Mouse (Mus musculus) midbrain, embryonic 11.5 days (tissue): ENCODE data around the gene Phf21a. TPM values are rescaled to one million over a fixed set of nuclear protein-coding genes. Genes with fewer than 3 reads are reported as not detected.

Experiments used
- ATAC-seq: fragments of 200-750 bp; cut with Nextera tagmentation; 2 replicates; pipeline ENCODE4 v1.8.0; 2017; ENCODE audit warnings: moderate TSS enrichment, moderate library complexity; ENCODE audit not compliant: low FRiP score
- DNase-seq: peaks from one replicate; pipeline ENCODE4 v3.0.0; 2015; ENCODE audit warnings: low spot score; ENCODE audit errors: missing footprints
- H3K27ac ChIP-seq: fragments of 300-500 bp; sonication (generic); 2 replicates; pipeline ENCODE4 v1.5.1; 2014; ENCODE audit warnings: low read depth, low read length
- H3K27me3 ChIP-seq: fragments of 300-500 bp; sonication (generic); 2 replicates; pipeline ENCODE4 v1.6.1; 2014; ENCODE audit warnings: mild to moderate bottlenecking, low read length, moderate library complexity, mixed read lengths; ENCODE audit not compliant: control insufficient read depth, insufficient read depth
- H3K36me3 ChIP-seq: fragments of 300-500 bp; sonication (generic); 2 replicates; pipeline ENCODE4 v1.6.1; 2014; ENCODE audit warnings: mild to moderate bottlenecking, low read length, moderate library complexity, mixed read lengths; ENCODE audit not compliant: control insufficient read depth, insufficient read depth
- H3K4me1 ChIP-seq: fragments of 300-500 bp; sonication (generic); 2 replicates; pipeline ENCODE4 v1.6.1; 2014; ENCODE audit warnings: low read length; ENCODE audit not compliant: control insufficient read depth, insufficient read depth
- H3K4me2 ChIP-seq: fragments of 300-500 bp; sonication (generic); 2 replicates; pipeline ENCODE4 v1.6.1; 2014; ENCODE audit warnings: mild to moderate bottlenecking, moderate library complexity
- H3K4me3 ChIP-seq: fragments of 300-500 bp; sonication (generic); 2 replicates; pipeline ENCODE4 v1.5.1; 2014; ENCODE audit warnings: low read depth, low read length
- H3K9ac ChIP-seq: fragments of 300-500 bp; sonication (generic); 2 replicates; pipeline ENCODE4 v1.6.1; 2014; ENCODE audit warnings: low read length
- H3K9me3 ChIP-seq: fragments of 300-500 bp; sonication (generic); 2 replicates; pipeline ENCODE4 v1.6.1; 2016; ENCODE audit warnings: low read length; ENCODE audit not compliant: control insufficient read depth
- WGBS: fragments of 180-500 bp; shearing (Covaris S2); extraction: QIAGEN DNeasy Blood & Tissue Kit; methylation state at CpG from one replicate; pipeline ENCODE4 v1.1.7; 2014; 5-methylcytosine and 5-hydroxymethylcytosine counted together
- polyA plus RNA-seq: library from polyadenylated mRNA; unstranded; fragments of >200 nt; fragmentation: Nextera tagmentation; extraction: Ambion mirVana; gene quantifications from 2 replicates; pipeline ENCODE4 v1.2.1, GENCODE M21; 2014

The Phf21a gene
- polyA plus RNA-seq, 1 experiment from 2014 or later: 34.4 TPM

- no peak for ATAC-seq
- DNase-seq: no peak
- peak overlapping the region; percentile 96 for H3K4me2 ChIP-seq
- peak overlapping the region; percentile 70 for H3K9ac ChIP-seq
- H3K36me3 ChIP-seq: 0 out of 2 replicates have a peak, but pooled peaks cover 4% of the 10 kb centered on the region
- H3K9me3 ChIP-seq: no peaks in the 10 kb centered on the region
- H3K4me1 ChIP-seq: peaks cover 39% of the 10 kb centered on the region
- WGBS: 14% methylated on average over 10 of the region's 10 CpGs
- H3K27me3 ChIP-seq: 0 out of 2 replicates have a peak, but pooled peaks cover 3% of the 10 kb centered on the region
- peak overlapping the region; percentile 90 for H3K27ac ChIP-seq
- peak overlapping the region; percentile 67 for H3K4me3 ChIP-seq
Observed at GRCm38 (mm10) chr2:92375788-92376187, 282.9 kb downstream of the Phf21a start.

DNA sequence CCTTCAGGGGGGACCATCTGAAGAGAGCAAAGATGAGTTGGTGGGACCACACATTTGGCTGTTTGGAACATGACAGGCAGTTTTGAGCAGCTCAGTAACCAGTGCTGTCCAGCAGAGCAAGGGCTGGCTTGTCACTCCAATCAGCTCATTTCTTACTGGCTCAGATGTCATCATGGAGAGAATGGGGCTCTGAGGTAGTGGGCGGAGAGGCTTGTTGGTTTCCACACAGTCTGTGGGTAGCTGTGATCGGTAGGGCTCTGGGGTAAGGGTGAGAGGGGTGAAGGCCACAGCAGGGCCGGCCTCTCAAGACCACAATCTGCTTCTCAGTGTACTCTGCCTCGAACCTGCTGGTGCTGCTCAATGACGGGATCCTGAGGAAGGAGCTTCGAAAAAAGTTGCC, 283.4 kb downstream of the Phf21a start:
- no peaks in the 10 kb centered on the region for H3K27me3 ChIP-seq
- H3K9ac ChIP-seq: no peak overlapping the region
- DNase-seq (no peak), ATAC-seq (no peak)
- no peak overlapping the region for H3K27ac ChIP-seq
- peak overlapping the region; percentile 96 for H3K4me2 ChIP-seq
- 81% methylated on average over 6 of the region's 6 CpGs for WGBS
- H3K9me3 ChIP-seq: no peaks in the 10 kb centered on the region
- peaks cover 9% of the 10 kb centered on the region; the same call in 1 of the 2 replicates for H3K36me3 ChIP-seq
- H3K4me1 ChIP-seq: peaks cover 34% of the 10 kb centered on the region
- H3K4me3 ChIP-seq: peak overlapping the region; percentile 67; the same call in 1 of the 2 replicates

- WGBS: 92% methylated on average over 7 of the region's 7 CpGs
- no peaks in the 10 kb centered on the region for H3K27me3 ChIP-seq
- H3K4me2 ChIP-seq: no peak overlapping the region
- H3K27ac ChIP-seq: no peak overlapping the region
- H3K36me3 ChIP-seq: peaks cover 10% of the 10 kb centered on the region; the same call in 1 of the 2 replicates
- no peak for ATAC-seq
- H3K4me3 ChIP-seq: no peak overlapping the region
- H3K9me3 ChIP-seq: no peaks in the 10 kb centered on the region
- no peak overlapping the region for H3K9ac ChIP-seq
- DNase-seq: no peak
- peaks cover 23% of the 10 kb centered on the region for H3K4me1 ChIP-seq
Observed at GRCm38 (mm10) chr2:92377320-92377719, 284.4 kb downstream of the Phf21a start.

GRCm38 (mm10) chr2:92379783-92380494, 287.0 kb downstream of the Phf21a start:
- H3K27me3 ChIP-seq: no peaks in the 10 kb centered on the region
- H3K9ac ChIP-seq: no peak overlapping the region
- H3K4me1 ChIP-seq: peaks cover 9% of the 10 kb centered on the region
- H3K4me3 ChIP-seq: no peak overlapping the region
- WGBS: 80% methylated on average over 17 of the region's 17 CpGs
- H3K36me3 ChIP-seq: peaks cover 32% of the 10 kb centered on the region
- no peak overlapping the region for H3K27ac ChIP-seq
- no peaks in the 10 kb centered on the region for H3K9me3 ChIP-seq
- no peak overlapping the region for H3K4me2 ChIP-seq
- DNase-seq (no peak), ATAC-seq (no peak)

DNA sequence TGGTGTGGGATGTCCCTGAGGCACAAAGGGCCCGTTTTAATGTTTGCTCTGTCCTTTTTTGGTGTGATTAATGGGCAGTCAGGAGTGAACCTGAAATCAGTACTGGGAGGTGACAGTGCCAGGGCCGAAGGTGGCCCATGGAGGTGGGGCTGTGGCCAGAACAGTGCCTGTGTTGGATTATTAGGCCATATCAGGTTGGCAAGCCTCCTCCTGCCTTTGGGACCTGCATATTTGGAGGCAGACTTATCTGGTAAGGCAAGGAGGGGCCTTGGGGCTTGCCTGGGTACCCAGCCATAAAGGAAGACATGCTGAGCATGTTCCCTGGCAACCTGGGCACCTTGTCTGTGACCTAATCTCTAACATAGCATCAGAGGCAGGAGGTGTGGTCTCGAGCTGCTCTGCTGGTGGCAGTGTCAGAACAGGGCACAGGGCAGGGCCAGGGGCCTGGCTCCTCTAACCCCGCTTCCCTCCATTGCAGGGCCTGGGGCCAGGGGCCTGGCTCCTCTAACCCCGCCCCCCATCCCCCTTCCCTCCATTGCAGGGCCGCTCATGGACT, 287.7 kb downstream of the Phf21a start:
- H3K4me2 ChIP-seq: no peak overlapping the region
- ATAC-seq (no peak), DNase-seq (no peak)
- no peak overlapping the region for H3K9ac ChIP-seq
- no peak overlapping the region for H3K4me3 ChIP-seq
- H3K27me3 ChIP-seq: no peaks in the 10 kb centered on the region
- peaks cover 7% of the 10 kb centered on the region for H3K4me1 ChIP-seq
- H3K9me3 ChIP-seq: no peaks in the 10 kb centered on the region
- peaks cover 37% of the 10 kb centered on the region for H3K36me3 ChIP-seq
- no peak overlapping the region for H3K27ac ChIP-seq
- WGBS: 79% methylated on average over 6 of the region's 6 CpGs

DNA sequence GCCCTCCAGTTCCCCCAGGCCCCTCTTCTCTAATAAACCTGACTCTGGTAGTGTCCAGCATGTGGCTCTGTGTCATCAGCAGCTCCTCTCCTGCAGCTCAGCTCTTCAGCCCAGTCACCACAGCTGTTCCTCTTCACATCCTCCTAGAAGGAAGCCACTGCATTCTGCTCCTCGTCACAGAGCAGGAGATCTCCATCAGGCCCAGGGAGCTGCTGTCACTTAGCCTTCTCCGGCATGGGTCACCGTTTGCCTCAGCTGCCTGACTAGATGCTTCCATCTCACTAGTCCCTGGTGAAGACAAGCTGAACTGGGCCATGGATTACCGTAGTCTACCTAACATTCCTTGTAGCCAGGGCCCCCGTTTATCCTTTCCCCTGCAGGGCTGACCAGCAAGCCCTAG, 288.2 kb downstream of the Phf21a start:
- no peak overlapping the region for H3K9ac ChIP-seq
- H3K9me3 ChIP-seq: no peaks in the 10 kb centered on the region
- WGBS: 85% methylated on average over 5 of the region's 5 CpGs
- H3K27me3 ChIP-seq: no peaks in the 10 kb centered on the region
- no peak overlapping the region for H3K27ac ChIP-seq
- H3K36me3 ChIP-seq: peaks cover 43% of the 10 kb centered on the region
- no peak overlapping the region for H3K4me3 ChIP-seq
- ATAC-seq (no peak), DNase-seq (no peak)
- no peak overlapping the region for H3K4me2 ChIP-seq
- H3K4me1 ChIP-seq: peaks cover 2% of the 10 kb centered on the region

DNA sequence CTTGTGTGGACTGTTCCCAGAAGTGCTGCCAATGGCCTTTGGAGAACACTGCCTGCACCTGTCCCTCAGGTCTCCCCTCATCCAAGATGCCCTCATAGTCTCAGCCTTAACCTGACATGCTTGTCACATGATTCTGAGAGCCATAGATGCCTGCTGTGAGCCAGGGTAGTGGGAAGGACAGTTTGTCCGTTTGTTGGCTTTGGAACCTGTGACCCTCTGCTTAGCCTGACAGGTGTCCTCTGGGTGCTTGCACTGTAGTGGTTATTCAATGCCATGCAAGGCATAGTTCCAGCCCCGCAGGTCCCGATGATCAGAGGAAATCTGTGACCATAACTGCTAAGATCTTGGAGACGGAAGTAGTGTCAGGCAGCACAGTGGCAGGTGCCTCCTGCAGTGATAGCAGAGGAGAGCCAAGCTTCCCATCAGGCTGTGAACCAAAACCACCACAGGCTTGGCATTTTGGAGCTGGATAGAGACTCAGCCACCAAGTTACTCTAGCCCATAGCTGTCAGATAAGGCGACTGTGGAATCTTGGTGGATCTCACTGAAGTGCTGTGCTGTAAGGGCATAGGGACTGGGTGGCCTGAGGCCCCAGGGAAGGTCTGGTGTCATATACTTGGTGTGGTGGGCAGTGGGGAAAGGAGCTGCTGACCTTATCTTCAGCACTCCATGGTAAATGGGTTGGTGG, 289.1 kb downstream of the Phf21a start, which contains the start of gene 1700029I15Rik:
Gene 1700029I15Rik (plus strand): TSS at position 638 of the 688 bp plus-strand sequence.
- H3K4me3 ChIP-seq: no peak within 1 kb of the TSS
- DNase-seq (no peak), ATAC-seq (no peak)
- H3K9me3 ChIP-seq: no peaks in the 10 kb centered on the region
- H3K4me1 ChIP-seq: no peaks in the 10 kb centered on the region
- no peak within 1 kb of the TSS for H3K27ac ChIP-seq
- H3K4me2 ChIP-seq: no peak within 1 kb of the TSS
- H3K27me3 ChIP-seq: no peaks in the 10 kb centered on the region
- H3K36me3 ChIP-seq: peaks cover 51% of the 10 kb centered on the region
- H3K9ac ChIP-seq: no peak within 1 kb of the TSS
- WGBS: 86% methylated on average over 5 of the region's 5 CpGs

DNA sequence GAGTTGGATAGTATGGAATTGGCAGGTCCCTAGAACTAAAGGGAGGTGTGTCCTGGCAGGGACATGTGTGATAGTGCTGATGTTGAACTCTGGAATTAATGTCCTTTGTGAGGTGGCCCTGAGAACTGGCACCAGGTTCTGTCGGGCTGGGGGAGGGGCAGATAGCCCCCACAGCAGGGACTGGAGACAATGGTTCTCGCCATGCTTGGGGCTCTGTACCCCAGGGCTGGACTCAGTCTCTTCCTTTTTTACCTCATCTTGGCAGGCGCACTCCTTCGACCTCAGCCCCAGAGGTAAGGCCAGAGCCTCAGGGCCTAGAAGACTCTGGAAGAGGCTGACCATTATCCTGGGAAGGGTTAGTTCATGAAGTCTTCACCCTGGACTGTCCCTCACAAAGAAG, 289.8 kb downstream of the Phf21a start:
- Histone ChIP-seq H3K4me2 (no peak overlapping the region), H3K36me3 (peaks cover 55% of the 10 kb centered on the region)
- 90% methylated on average over 4 of the region's 4 CpGs for WGBS

GRCm38 (mm10) chr2:92384101-92384500, 291.2 kb downstream of the Phf21a start:
- Histone ChIP-seq H3K4me1 (peaks cover 13% of the 10 kb centered on the region), H3K27me3 (no peaks in the 10 kb centered on the region), H3K9ac (no peak overlapping the region), H3K4me2 (no peak overlapping the region), H3K9me3 (no peaks in the 10 kb centered on the region), H3K4me3 (no peak overlapping the region), H3K36me3 (peaks cover 55% of the 10 kb centered on the region), H3K27ac (no peak overlapping the region)
- DNase-seq (no peak), ATAC-seq (no peak)
- 70% methylated on average over 4 of the region's 4 CpGs for WGBS

More for the DNA sequence above, 289.8 kb downstream of the Phf21a start:
- Histone ChIP-seq H3K27ac (no peak overlapping the region), H3K9ac (no peak overlapping the region), H3K4me3 (no peak overlapping the region), H3K9me3 (no peaks in the 10 kb centered on the region), H3K27me3 (no peaks in the 10 kb centered on the region), H3K4me1 (peaks cover 4% of the 10 kb centered on the region)
- no peak for ATAC-seq
- DNase-seq: no peak
